Mouse (Mus musculus) bone marrow macrophage, adult 2 months (primary cell): ENCODE measurements around the gene H2-DMa.

Experiments used
- CTCF ChIP-seq: IDR thresholded peaks from 2 replicates; pipeline ENCODE4 v1.5.1; 2012; ENCODE audit warnings: low read depth, mild to moderate bottlenecking, low read length, moderate library complexity
- POLR2A ChIP-seq: IDR thresholded peaks from 2 replicates; pipeline ENCODE4 v1.6.1; 2012; ENCODE audit warnings: mild to moderate bottlenecking, low read depth, low read length, borderline replicate concordance

DNA sequence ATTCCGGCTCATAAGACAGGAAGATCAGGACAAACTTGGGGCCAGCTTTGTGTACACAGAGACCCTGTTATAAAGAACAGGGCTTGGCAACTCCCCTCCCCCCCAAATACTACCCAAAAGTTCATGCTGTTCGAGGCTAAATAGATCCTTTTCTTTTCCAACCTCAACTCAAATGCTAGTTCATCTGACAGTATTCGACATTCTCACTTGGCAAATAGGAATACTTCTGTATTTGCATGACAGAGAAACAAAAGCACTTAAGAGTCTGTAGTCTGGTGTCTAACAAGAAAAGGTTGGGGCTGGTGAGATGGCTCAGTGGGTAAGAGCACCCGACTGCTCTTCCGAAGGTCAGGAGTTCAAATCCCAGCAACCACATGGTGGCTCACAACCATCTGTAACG lies 10.9 kb upstream of the H2-DMa start:
- TF ChIP-seq CTCF (no peak), POLR2A (no peak)
